In genomic region chr5:134501453-134501852, GRCm38 (mm10) we compare ENCODE assay signal across 14 mouse cellular contexts. TPM values are rescaled to one million over a fixed set of nuclear protein-coding genes. Genes with fewer than 3 reads are reported as not detected.
DNase-seq lines count a peak whose midpoint lies in the region; ATAC-seq and TF ChIP-seq lines count a peak whose summit lies in the region.
"Had no signal": no experiment of that assay in that cellular context is flagged by ENCODE, and none has a peak within 500 bp of the region (broad histone marks: within the 10 kb centered on the region; RNA-seq: fewer than 3 reads in every experiment).

No protein-coding gene starts in this region.

- peaks cover 19% of the 10 kb centered on the region for H3K36me3 ChIP-seq in kidney, postnatal 0 days (ENCODE audit: insufficient read depth, low read length)
- H3K36me3 ChIP-seq in lung, postnatal 0 days (ENCODE audit: insufficient read depth, low read length), result peaks cover 17% of the 10 kb centered on the region; the same call in 1 of the 2 replicates
- no peaks in the 10 kb centered on the region for H3K36me3 ChIP-seq in MEL (ENCODE audit: control insufficient read depth in 1 of 2, insufficient read depth in 2 of 2, low read length in 2 of 2)

- no peak overlapping the region for H3K9ac ChIP-seq in kidney, postnatal 0 days (ENCODE audit: low read depth, low read length)
- H3K9ac ChIP-seq in lung, postnatal 0 days (replicated peaks; ENCODE audit: low read depth), result no peak overlapping the region
- no peak overlapping the region for H3K9ac ChIP-seq in MEL (ENCODE audit: control insufficient read depth, low read depth, low read length, poor library complexity, severe bottlenecking)
- H3K9ac ChIP-seq: forebrain, embryonic 13.5 days had no signal

- 73% methylated on average over 9 of the region's 9 CpGs for WGBS in kidney, postnatal 0 days
- 88% methylated on average over 9 of the region's 9 CpGs for WGBS in lung, postnatal 0 days

- no peak overlapping the region for H3K4me2 ChIP-seq in kidney, postnatal 0 days (ENCODE audit: low read length)
- no peak overlapping the region for H3K4me2 ChIP-seq in lung, postnatal 0 days (replicated peaks; ENCODE audit: low read depth, low read length)
- H3K4me2 ChIP-seq: forebrain, embryonic 13.5 days had no signal

- no peak for TF ChIP-seq RAD21 in MEL (IDR thresholded peaks at IDR 0.05; ENCODE audit: low read depth, low read length)

- ATAC-seq in kidney, postnatal 0 days (replicated peaks; ENCODE audit: low FRiP score, low read depth), result no peak
- no peak; the same call in 1 of the 2 replicates for ATAC-seq in lung, postnatal 0 days
- ATAC-seq in common myeloid progenitor, adult 5-6 weeks (replicated peaks; ENCODE audit: low read depth, poor library complexity, severe bottlenecking), result 0 out of 2 replicates have a peak, but pooled peaks have one; percentile 27
- ATAC-seq: forebrain, embryonic 13.5 days had no signal

- peak; percentile 55; the same call in 1 of the 2 replicates for TF ChIP-seq CTCF in kidney, postnatal 0 days (IDR thresholded peaks at IDR 0.05; ENCODE audit: low read depth)
- peak; percentile 54 for TF ChIP-seq CTCF in lung, postnatal 0 days (IDR thresholded peaks at IDR 0.05)
- peak in 2 of 3 experiments; percentile 3 to 17; a peak in 1 of 6 replicates for TF ChIP-seq CTCF in MEL (IDR thresholded peaks at IDR 0.05 in 2 of 3, conservative IDR thresholded peaks at IDR 0.05 in 1 of 3; ENCODE audit: control insufficient read depth in 1 of 3, insufficient read depth in 1 of 3, low read depth in 2 of 3, low read length in 3 of 3, poor library complexity in 1 of 3, severe bottlenecking in 1 of 3)

- H3K27ac ChIP-seq in kidney, postnatal 0 days, result no peak overlapping the region
- H3K27ac ChIP-seq in lung, postnatal 0 days (ENCODE audit: low read length), result no peak overlapping the region
- no peak overlapping the region for H3K27ac ChIP-seq in MEL (ENCODE audit: control insufficient read depth, low read depth, low read length)
- H3K27ac ChIP-seq: forebrain, embryonic 13.5 days; limb, embryonic 10.5 days had no signal

- H3K4me3 ChIP-seq in kidney, postnatal 0 days (replicated peaks; ENCODE audit: low read depth, low read length), result no peak overlapping the region
- H3K4me3 ChIP-seq in lung, postnatal 0 days (ENCODE audit: low read depth, low read length), result no peak overlapping the region
- no peak overlapping the region for H3K4me3 ChIP-seq in MEL (ENCODE audit: control insufficient read depth in 1 of 2, insufficient read depth in 1 of 2, low read depth in 2 of 2, low read length in 2 of 2)
- H3K4me3 ChIP-seq: forebrain, embryonic 13.5 days; limb, embryonic 10.5 days had no signal

- no peaks in the 10 kb centered on the region for H3K79me2 ChIP-seq in MEL (ENCODE audit: control insufficient read depth, insufficient read depth, low read length, poor library complexity)

- no peak for TF ChIP-seq EP300 in lung, postnatal 0 days (IDR thresholded peaks at IDR 0.05)
- TF ChIP-seq EP300 in MEL (IDR thresholded peaks at IDR 0.05; ENCODE audit: low read depth in 1 of 2, low read length in 2 of 2), result no peak

- H3K27me3 ChIP-seq in kidney, postnatal 0 days (ENCODE audit: insufficient read depth, low read length), result no peaks in the 10 kb centered on the region
- H3K27me3 ChIP-seq in lung, postnatal 0 days (replicated peaks; ENCODE audit: insufficient read depth, low read length), result no peaks in the 10 kb centered on the region
- no peaks in the 10 kb centered on the region for H3K27me3 ChIP-seq in MEL (ENCODE audit: control insufficient read depth in 1 of 2, insufficient read depth in 2 of 2, low read length in 2 of 2)
- H3K27me3 ChIP-seq: forebrain, embryonic 13.5 days had no signal

- TF ChIP-seq POLR2A in MEL (IDR thresholded peaks at IDR 0.05; ENCODE audit: control insufficient read depth in 1 of 2, insufficient read depth in 1 of 2, low read depth in 1 of 2, low read length in 2 of 2, poor library complexity in 1 of 2), result no peak

- no peaks in the 10 kb centered on the region for H3K4me1 ChIP-seq in kidney, postnatal 0 days (replicated peaks; ENCODE audit: insufficient read depth, low read length)
- H3K4me1 ChIP-seq in lung, postnatal 0 days (ENCODE audit: insufficient read depth, low read depth, low read length), result no peaks in the 10 kb centered on the region
- H3K4me1 ChIP-seq in MEL (ENCODE audit: control insufficient read depth in 1 of 2, insufficient read depth in 2 of 2, low read length in 2 of 2), result no peaks in the 10 kb centered on the region
- H3K4me1 ChIP-seq: limb, embryonic 10.5 days had no signal

- H3K9me3 ChIP-seq in kidney, postnatal 0 days (replicated peaks; ENCODE audit: low read length), result no peaks in the 10 kb centered on the region
- H3K9me3 ChIP-seq in lung, postnatal 0 days (ENCODE audit: low read length), result no peaks in the 10 kb centered on the region
- H3K9me3 ChIP-seq in MEL (replicated peaks; ENCODE audit: insufficient read depth, low read length), result no peaks in the 10 kb centered on the region
- H3K9me3 ChIP-seq: forebrain, embryonic 13.5 days; limb, embryonic 10.5 days had no signal

- no peak for DNase-seq in kidney, postnatal 0 days (ENCODE audit: low spot score)
- no peak for DNase-seq in kidney, adult 11 months
- DNase-seq in lung, postnatal 0 days (ENCODE audit: low spot score), result no peak
- no peak for DNase-seq in lung, postnatal 14 days
- DNase-seq in MEL (ENCODE audit: low read depth, low spot score), result no peak
- DNase-seq in adrenal gland, postnatal 4 days (ENCODE audit: low spot score in 2 of 2), result no peak
- DNase-seq: adrenal gland, adult 2 months; gastrocnemius, postnatal 14 days; heart, postnatal 14 days; lung, postnatal 4 days; thymus, postnatal 14 days had no signal

TF ChIP-seq in MEL, 35 proteins besides CTCF, POLR2A, EP300 and RAD21:
- TF ChIP-seq E2F4 (IDR thresholded peaks at IDR 0.05; ENCODE audit: borderline replicate concordance, low read depth, low read length), result no peak
- TF ChIP-seq SMC3 (IDR thresholded peaks at IDR 0.05; ENCODE audit: low read depth, low read length), result 0 out of 2 replicates have a peak, but pooled peaks have one; percentile 36

RNA-seq across cellular contexts. Expression of gene Gtf2ird1, which starts 44.9 kb away (rescaled TPM):
- polyA plus RNA-seq in kidney, postnatal 0 days (2015; fragmentation: Nextera tagmentation; extraction: Ambion mirVana), result 46.7 and 49.8 TPM in 2 replicates
- polyA plus RNA-seq in lung, postnatal 0 days (2015; fragmentation: Nextera tagmentation; extraction: Ambion mirVana), result 31.9 and 36.1 TPM in 2 replicates
- total RNA-seq in MEL (2012; rRNA removed), result 15.2 and 17.5 TPM in 2 replicates
- polyA plus RNA-seq in MEL (2012; ENCODE audit: insufficient read depth in 1 of 2, insufficient read length in 2 of 2, low read depth in 1 of 2, low replicate concordance in 2 of 2, missing spikeins in 1 of 2), result 10 to 100 TPM in 1 of 2 experiments, not detected in 1; 54.7 TPM
- total RNA-seq in common myeloid progenitor, adult 5-6 weeks (2017), result 14.6 and 28.2 TPM in 2 replicates
- total RNA-seq in adrenal gland, postnatal 4 days (2021), result 100 to 1,000 TPM in 1 of 2 experiments, 10 to 100 TPM in 1; 93.5 to 104 TPM

RNA-seq across cellular contexts. Expression of gene Clip2, which starts 50.8 kb away (rescaled TPM):
- polyA plus RNA-seq in kidney, postnatal 0 days (2015; fragmentation: Nextera tagmentation; extraction: Ambion mirVana), result 3.3 TPM in 2 replicates
- 3.0 and 4.1 TPM in 2 replicates for polyA plus RNA-seq in lung, postnatal 0 days (2015; fragmentation: Nextera tagmentation; extraction: Ambion mirVana)
- 3.5 and 4.4 TPM in 2 replicates for total RNA-seq in MEL (2012; rRNA removed)
- polyA plus RNA-seq in MEL (2012; ENCODE audit: insufficient read depth in 1 of 2, insufficient read length in 2 of 2, low read depth in 1 of 2, low replicate concordance in 2 of 2, missing spikeins in 1 of 2), result 1 to 10 TPM in 1 of 2 experiments, not detected in 1; 7.4 TPM
- 6.2 and 13.3 TPM in 2 replicates for total RNA-seq in common myeloid progenitor, adult 5-6 weeks (2017)
- 10 to 100 TPM; 24.7 to 29.6 TPM for total RNA-seq in adrenal gland, postnatal 4 days (2021)

RNA-seq across cellular contexts. Expression of gene Syna, which starts 58.5 kb away (rescaled TPM):
- 0.23 and 0.32 TPM in 2 replicates for polyA plus RNA-seq in kidney, postnatal 0 days (2015; fragmentation: Nextera tagmentation; extraction: Ambion mirVana)
- 0.24 and 0.67 TPM in 2 replicates for polyA plus RNA-seq in lung, postnatal 0 days (2015; fragmentation: Nextera tagmentation; extraction: Ambion mirVana)
- 0.07 TPM in 1 of 2 replicates, not detected in the other for total RNA-seq in MEL (2012; rRNA removed)
- polyA plus RNA-seq in MEL (2012; ENCODE audit: insufficient read depth in 1 of 2, insufficient read length in 2 of 2, low read depth in 1 of 2, low replicate concordance in 2 of 2, missing spikeins in 1 of 2), result under 1 TPM in 1 of 2 experiments, not detected in 1; 0.21 TPM
- not detected in 2 replicates for total RNA-seq in common myeloid progenitor, adult 5-6 weeks (2017)
- total RNA-seq in adrenal gland, postnatal 4 days (2021), result under 1 TPM in 1 of 2 experiments, not detected in 1; 0.20 TPM
- total RNA-seq: adrenal gland, adult 2 months; heart, postnatal 14 days had no signal
